Mouse (Mus musculus) brain, embryonic 18.5 days (tissue): ENCODE measurements around the gene Taf5l.
"Not testable (repeated sequence)": the region's sequence is repeated elsewhere in the genome, so short reads cannot be mapped to it uniquely, and the experiment has no call there.

ENCODE experiments used
- DNase-seq: peaks from one replicate; pipeline ENCODE4 v3.0.0-alpha.2; 2012; ENCODE audit warnings: low read depth, low spot score

The Taf5l gene

DNA sequence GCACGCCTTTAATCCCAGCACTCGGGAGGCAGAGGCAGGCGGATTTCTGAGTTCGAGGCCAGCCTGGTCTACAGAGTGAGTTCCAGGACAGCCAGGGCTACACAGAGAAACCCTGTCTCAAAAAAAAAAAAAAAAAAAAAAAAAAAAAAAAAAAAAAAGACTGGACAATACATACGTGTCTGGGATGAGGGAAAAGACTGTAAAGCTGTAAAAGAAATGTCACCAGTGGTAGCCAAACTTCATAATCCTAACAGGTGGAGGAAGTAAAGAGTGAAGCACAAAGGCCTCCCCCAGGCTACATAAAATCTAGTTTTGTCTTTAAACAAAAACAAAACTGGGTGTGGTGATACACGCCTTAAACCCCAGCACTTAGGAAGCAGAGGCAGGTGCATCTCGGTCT is 6.9 kb downstream of the Taf5l start:
- DNase-seq, result not testable (repeated sequence)

GRCm38 (mm10) chr8:124011989-124012586 is 9.1 kb downstream of the Taf5l start:
- DNase-seq, result no peak

- DNase-seq, result no peak
These were observed 9.6 kb downstream of the Taf5l start for GRCm38 (mm10) chr8:124011580-124011979.

- DNase-seq, result no peak
These were observed 13.4 kb downstream of the Taf5l start for GRCm38 (mm10) chr8:124007829-124008228.

DNA sequence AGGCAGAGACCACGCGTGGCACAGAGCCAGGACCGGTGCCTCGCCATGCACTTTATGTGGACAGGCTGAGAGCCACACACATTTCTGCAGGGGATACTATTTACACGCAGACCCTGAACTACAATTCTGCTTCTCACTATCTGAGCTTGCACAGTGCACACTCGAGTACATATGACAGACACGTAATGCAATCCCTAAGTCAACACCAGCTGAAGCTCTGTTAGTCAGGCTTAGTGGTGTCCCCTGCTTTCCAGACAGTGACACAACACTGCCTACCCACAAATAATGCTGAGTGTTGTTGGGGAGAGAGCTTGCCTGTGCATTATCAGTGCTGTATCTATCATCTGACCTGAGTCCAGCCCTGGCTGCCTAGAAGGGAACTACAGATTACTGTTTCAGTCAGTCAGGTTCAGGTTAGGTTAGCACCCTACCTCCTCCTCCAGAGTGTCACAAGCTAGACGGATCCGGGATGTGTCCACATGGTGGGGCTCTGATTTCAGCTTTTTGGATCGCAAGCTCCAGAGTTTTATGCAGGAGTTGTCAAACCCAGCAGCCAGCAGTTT is 18.6 kb downstream of the Taf5l start:
- DNase-seq, result no peak

DNA sequence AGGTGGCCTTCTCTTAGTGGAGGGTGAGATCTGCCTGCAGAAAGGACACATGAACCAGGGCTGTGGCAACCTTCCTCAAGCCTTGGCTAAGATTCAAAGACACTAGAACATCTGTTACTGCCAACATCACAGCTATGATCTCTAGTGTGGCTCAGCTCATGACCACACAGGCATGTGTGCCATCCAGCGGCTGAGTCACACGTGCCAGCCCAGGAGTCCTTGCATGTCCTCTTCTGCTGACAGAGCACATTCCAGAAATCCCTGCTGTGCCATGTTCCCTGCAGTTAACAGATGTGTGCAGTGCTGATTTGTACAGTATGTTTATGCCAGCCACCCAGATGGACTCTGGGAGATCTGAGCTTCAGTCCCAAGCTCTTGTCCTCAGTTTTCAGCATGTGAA is 21.6 kb downstream of the Taf5l start:
- DNase-seq, result no peak

- no peak for DNase-seq
These were observed 27.2 kb downstream of the Taf5l start for GRCm38 (mm10) chr8:123993997-123994396.

DNA sequence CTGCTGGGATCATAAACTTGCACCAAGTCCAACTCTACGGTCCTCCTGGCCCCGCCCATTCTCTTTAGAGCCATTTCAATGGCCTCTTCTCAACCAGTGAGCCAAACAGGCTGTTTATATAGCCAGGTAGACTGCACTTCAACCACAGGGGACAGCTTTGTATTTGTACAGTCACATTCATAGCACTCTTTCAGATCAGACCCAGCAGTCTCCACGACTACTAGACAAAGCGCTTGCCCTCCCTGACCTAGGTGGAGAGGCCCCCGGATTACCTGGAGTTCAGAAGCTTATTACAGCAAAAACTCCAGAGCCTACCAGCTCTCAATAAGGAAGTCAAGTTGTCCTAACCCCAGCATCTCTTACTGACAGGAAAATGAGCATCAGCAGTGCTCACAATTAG is 27.6 kb downstream of the Taf5l start:
- DNase-seq, result no peak

DNA sequence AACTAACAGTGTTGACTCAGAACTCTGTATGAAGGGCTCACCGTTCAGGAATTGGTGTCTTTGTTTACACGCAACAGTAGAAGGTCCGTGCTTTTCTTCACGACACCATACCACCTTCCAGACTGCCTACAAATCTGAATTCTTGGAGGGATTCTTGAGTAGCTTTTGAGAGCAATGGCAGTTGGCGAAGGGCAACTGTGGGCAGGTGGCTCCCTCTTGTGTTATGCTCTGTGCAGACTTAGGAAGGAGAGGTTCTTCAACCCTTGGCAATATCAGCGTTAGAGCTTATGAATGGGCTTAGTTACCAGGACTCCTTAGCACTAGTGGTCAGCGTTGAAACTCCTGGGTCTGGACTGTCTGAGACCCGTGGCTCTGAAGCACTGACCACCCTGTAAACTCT is 28.6 kb downstream of the Taf5l start:
- no peak for DNase-seq

GRCm38 (mm10) chr8:123990277-123991049 is 30.7 kb downstream of the Taf5l start:
- DNase-seq, result no peak

- no peak for DNase-seq
These were observed 32.1 kb downstream of the Taf5l start for GRCm38 (mm10) chr8:123989128-123989527.

DNA sequence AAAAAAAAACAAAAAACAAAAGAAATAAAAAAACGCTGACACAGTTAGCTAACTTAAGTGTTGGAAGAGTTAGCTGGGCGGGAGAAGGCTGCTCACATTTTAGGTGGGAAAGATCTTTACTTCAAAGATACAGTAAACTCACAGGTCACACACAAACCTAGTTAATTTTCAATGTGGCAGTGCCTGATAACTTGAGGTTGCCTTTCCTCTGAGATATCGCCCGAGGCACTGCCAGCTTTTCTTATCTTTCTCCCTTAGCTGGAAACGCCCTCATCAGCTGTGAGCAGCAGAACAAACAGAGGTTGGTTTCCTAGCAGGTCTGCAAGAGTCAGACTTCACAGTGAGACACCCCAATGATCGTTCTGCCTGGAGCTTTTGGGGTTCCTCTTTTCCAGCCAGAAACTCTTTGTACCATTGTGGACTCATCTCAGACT is 32.6 kb downstream of the Taf5l start:
- no peak for DNase-seq

DNA sequence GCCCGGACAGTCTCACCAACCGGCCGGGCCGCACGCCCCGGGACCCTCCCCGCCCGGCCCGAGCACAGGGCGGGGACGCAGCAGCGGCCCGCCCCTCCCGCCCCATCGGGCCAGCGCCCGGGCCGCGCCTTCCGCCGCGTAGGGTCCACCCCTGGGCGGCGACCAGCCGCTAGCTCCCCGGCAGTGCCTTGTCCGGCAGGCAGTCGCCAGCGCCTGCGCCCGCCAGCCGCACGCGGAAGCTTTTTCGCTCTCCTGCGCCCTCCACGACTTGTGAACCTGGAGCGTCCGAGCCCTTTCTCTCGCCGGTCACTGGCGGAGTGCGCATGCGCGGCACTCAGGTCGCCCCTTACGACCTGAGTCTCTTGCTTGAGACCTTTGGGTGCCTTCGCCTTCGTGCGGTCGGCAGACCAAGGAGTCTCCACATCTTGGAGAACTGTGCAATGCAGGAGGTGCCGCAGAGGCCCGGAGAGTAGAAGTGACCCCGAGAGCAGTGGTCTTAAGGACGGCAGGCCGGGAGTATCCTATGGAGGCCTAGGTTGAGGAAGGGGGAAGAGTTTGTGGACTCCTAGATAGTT is 38.3 kb downstream of the Taf5l start, which contains the start of gene Abcb10:
Gene Abcb10 (minus strand): TSS at position 297 of the 575 bp plus-strand sequence.
- no peak for DNase-seq

DNA sequence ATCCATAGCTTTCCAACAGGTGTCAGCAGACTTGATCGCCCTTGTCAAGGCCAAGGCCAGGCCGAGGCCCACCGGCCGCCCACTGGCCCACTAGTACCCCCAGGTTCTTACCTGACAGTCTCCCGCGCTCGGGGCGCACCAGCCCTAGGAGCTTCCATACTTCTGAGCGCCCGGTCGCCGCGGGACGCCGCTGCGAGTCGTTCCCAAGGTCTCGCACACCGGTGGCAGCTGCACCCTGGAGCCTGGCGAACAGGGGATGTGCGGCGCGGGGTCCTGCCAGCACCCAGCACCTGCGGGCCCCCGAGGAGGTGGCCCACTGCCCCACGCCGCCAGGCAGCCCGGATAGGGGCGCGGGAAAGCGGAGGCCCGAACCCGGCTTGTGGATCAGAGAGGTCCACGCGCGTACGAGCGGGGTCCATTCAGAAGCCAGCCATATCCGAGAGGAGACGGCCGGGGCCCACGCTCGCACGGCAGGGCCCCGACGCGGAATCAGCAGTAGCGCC is 38.9 kb downstream of the Taf5l start:
- DNase-seq, result no peak

DNA sequence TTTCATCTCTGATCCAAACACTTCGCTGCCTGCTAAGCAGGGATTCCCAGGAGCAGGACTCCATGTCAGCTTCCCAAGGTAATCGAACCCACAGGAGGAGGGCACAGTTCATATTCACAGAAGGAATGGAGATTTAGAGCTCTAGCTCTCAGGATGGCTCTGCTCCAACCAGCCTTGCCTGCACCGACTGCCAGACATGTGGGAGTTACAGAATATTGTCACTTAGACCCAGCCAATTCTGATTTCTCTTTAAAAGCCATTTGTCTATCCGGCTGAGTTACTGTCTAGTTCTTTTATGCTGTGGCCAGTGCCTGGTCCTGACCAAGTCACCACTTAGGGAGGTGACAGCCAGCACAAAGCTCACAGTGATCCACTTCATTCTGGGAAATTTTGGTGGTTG is 39.5 kb downstream of the Taf5l start:
- DNase-seq, result no peak

DNA sequence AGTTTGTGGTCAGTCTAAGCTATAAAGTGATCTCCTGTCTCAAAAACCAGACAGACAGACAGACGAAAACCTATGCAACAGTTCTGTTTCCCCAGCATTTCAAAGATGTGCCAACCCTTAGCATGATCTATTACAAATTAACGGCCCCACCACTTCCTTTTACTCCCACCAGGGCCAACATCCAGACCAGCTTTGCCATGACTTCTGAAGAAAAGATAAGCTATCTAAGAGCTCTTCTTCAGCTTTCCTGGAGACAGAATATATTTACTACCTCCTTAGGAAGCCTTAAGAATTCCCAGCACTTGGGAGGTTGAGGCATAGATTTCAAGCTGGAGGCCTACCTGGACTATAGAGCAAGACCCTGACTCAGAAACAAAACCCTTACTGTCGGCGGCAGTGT is 41.0 kb downstream of the Taf5l start:
- DNase-seq, result no peak

DNA sequence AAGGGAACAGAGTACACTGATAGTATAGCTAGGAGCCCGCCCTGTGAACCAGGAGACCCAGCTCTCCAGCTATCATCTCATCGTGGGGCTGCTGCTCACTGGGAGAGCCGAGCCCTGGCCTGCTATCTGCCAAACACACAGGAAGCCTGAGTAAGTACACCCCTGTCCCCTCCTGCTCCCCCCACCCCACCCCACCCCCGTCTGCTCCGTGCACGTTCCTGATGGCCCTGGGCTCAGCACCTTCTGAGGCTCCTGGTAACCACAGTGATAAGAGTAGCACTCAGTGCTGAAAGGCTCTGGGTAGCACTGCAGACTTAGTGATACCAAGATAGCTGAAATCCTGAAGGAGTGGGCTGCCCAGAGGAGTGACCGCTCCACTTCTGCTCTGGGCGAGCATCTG is 42.3 kb downstream of the Taf5l start:
- no peak for DNase-seq

- no peak for DNase-seq
These were observed 42.9 kb downstream of the Taf5l start for GRCm38 (mm10) chr8:123978166-123978838.

DNA sequence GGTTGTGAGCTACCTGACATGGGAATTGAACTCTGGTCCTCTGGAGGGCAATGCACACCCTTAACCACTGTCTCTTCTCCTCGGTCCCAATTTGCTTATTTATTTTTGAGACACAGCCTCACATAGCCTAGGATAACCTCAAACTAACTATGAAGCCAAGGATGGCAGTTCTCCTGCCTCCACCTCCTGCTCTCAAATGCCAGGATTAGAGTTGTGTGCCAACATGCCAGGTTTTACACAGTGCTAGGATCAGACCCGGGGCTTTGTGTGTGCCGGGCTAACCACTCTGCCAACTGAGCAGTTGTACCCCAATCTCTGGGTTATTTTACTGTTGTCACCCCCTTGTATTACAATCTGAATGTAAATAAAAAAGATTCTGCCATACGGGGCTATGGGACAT is 43.7 kb downstream of the Taf5l start:
- DNase-seq, result no peak

DNA sequence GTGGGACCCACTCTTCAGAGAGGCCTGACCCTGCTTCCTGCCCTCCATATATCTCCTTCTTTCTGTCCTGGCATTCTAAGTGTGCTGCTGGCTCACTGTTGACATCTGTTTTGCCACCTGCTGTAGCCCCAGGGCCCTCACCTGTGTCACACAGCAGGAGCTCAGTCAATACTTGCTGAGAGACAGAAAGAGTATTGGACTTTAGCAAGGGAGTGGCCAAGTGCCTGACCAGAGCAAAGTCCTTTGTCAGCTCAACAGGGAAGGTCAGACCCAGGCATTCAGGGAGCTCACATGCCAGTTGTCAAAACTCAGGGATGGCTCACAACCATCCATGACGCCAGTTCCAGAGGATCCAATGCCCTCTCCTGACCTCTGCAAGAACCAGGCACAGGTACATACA is 47.7 kb downstream of the Taf5l start:
- DNase-seq, result no peak

DNA sequence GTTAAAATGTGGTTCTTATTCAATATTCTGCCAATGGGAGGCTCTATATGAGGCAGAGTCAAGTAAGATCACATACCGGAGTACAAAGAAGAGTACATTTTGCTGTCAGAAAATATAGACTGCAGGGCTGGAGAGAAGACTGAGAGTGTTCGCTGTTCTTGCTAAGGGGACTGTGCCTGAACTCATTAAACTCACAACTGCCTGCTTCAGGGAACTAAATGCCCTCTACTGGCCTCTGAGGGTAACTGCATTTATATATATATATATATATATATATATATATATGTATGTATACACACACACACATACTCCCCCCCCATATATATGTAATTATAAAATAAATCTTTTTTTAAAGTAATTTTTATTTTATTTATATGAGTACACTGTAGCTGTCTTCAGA is 54.3 kb downstream of the Taf5l start:
- no peak for DNase-seq

DNA sequence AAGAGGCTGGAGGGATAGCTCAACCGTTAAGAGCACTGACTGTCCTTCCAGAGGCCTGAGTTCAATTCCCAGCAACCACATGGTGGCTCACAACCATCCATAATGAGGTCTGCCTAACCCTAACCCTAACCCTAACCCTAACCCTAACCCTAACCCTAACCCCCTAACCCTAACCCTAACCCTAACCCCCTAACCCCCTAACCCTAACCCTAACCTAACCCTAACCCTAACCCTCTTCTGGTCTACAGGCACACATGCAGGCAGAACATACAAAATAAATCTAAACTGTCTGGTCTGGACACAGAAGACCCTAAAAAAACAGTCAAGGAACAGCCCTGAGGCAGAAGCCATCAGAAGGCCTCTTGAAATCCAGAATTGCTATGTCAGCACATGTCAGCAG is 59.8 kb downstream of the Taf5l start:
- DNase-seq, result no peak
